ENCODE assay signal across 11 mouse cellular contexts in genomic region chr7:67013211-67013895, GRCm38 (mm10).
A peak's percentile ranks its signal among the peaks of the same experiment; 100 is the strongest.
DNase-seq lines count a peak whose midpoint lies in the region; ATAC-seq and TF ChIP-seq lines count a peak whose summit lies in the region.
"Had no signal": no experiment of that assay in that cellular context is flagged by ENCODE, and none has a peak within 500 bp of the region (broad histone marks: within the 10 kb centered on the region; RNA-seq: fewer than 3 reads in every experiment).

No protein-coding gene starts in this region.

- WGBS in cerebellum, adult 2 months: 30% methylated on average over 12 of the region's 12 CpGs

- no peak overlapping the region for H3K27ac ChIP-seq in cerebellum, adult 2 months (ENCODE audit: insufficient read depth, low read length)
- H3K27ac ChIP-seq: embryonic facial prominence, embryonic 15.5 days had no signal

- H3K27me3 ChIP-seq in cerebellum, adult 2 months (ENCODE audit: control insufficient read depth, insufficient read depth, low read length): no peaks in the 10 kb centered on the region
- H3K27me3 ChIP-seq: embryonic facial prominence, embryonic 15.5 days had no signal

- no peak for TF ChIP-seq CTCF in cerebellum, adult 2 months (IDR thresholded peaks at IDR 0.05; ENCODE audit: borderline replicate concordance, insufficient read depth, low read depth, low read length)

- no peak for DNase-seq in frontal cortex, postnatal 36 days (ENCODE audit: low spot score in 2 of 2)
- peak; percentile 24 to 48 for DNase-seq in cerebellum, adult 2 months
- peak; percentile 52 for DNase-seq in heart, adult 8-10 months (ENCODE audit: low spot score)
- DNase-seq in lung, postnatal 10 days: peak; percentile 50
- no peak for DNase-seq in testis, postnatal 10 days (ENCODE audit: low spot score)
- no peak for DNase-seq in retina, postnatal 1 day
- no peak for DNase-seq in thymus, postnatal 4 days
- DNase-seq: liver; right cerebral cortex, postnatal 4 days had no signal

- ATAC-seq in frontal cortex, adult (ENCODE audit: low TSS enrichment): peak; percentile 34; the same call in 1 of the 2 replicates

- TF ChIP-seq POLR2A in cerebellum, adult 2 months (IDR thresholded peaks at IDR 0.05; ENCODE audit: borderline replicate concordance, insufficient read depth, low read length): no peak

- no peak overlapping the region for H3K4me3 ChIP-seq in cerebellum, adult 2 months (replicated peaks; ENCODE audit: insufficient read depth, low read depth, low read length)
- H3K4me3 ChIP-seq: embryonic facial prominence, embryonic 15.5 days had no signal

- peaks cover 3% of the 10 kb centered on the region; the same call in 1 of the 2 replicates for H3K4me1 ChIP-seq in cerebellum, adult 2 months (ENCODE audit: control insufficient read depth, insufficient read depth, low read length)
- H3K4me1 ChIP-seq: embryonic facial prominence, embryonic 15.5 days had no signal

Comparison
In these comparisons a context has a peak if more than half of its experiments do, and no peak if none do; other contexts are left out.
1. DNase-seq: peak in cerebellum, adult 2 months (2 of 2), heart, adult 8-10 months (single experiment) and lung, postnatal 10 days (single experiment); none in frontal cortex, postnatal 36 days (0 of 2), testis, postnatal 10 days (single experiment), retina, postnatal 1 day (single experiment) and thymus, postnatal 4 days (single experiment).